Mouse (Mus musculus) lung, adult 2 months (tissue): ENCODE data around the gene Camkk1.

Source experiments
- CTCF ChIP-seq: fragments of 200-500 bp; IDR thresholded peaks from 2 replicates; pipeline ENCODE4 v1.5.1; 2011; ENCODE audit warnings: mild to moderate bottlenecking, low read length, control low read depth; ENCODE audit not compliant: insufficient read depth
- POLR2A ChIP-seq: fragments of 200-500 bp; IDR thresholded peaks from 2 replicates; pipeline ENCODE4 v1.6.1; 2011; ENCODE audit warnings: low read depth, mild to moderate bottlenecking, control low read depth, low read length, borderline replicate concordance; ENCODE audit errors: extremely low read depth

DNA sequence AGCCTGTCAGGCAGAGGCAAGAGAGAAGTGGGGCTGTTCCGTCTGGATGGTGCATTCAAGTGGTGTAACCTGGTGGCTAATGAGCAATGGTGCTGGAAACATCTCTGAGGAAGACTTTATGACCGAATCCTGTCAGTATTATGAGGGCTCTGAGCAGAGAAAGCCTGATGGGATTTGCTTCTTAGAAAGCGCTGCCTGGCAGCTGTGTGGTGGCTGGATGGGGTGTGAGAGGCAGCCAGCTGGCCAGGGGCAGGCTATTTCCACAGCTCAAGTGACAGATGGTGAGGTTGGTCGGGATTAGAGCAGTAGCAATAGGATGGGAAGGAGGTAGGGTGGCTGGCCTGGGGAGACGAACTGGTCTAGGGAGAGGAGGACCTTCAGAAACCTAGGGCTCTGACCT is 12.7 kb downstream of the Camkk1 start:
- TF ChIP-seq POLR2A (no peak), CTCF (no peak)
